Mouse (Mus musculus) layer of hippocampus, postnatal 10 days (tissue): Measurements from ENCODE around the gene Sox12. TPM values are rescaled to one million over a fixed set of nuclear protein-coding genes. Genes with fewer than 3 reads are reported as not detected.
"Not testable (repeated sequence)": the region's sequence is repeated elsewhere in the genome, so short reads cannot be mapped to it uniquely, and the experiment has no call there.

Experiments used
- DNase-seq, 2 experiments: peaks; one replicate each; pipeline ENCODE4 v3.0.0; 2021; ENCODE audit warnings: low spot score in 2 of 2
- total RNA-seq, 2 experiments: library from RNA; stranded (reverse); gene quantifications; 2 replicates each; pipeline ENCODE4 v1.2.3; 2021

Sox12 gene
- total RNA-seq, 2 experiments from 2014 or later = 37.5 to 38.1 TPM

DNA sequence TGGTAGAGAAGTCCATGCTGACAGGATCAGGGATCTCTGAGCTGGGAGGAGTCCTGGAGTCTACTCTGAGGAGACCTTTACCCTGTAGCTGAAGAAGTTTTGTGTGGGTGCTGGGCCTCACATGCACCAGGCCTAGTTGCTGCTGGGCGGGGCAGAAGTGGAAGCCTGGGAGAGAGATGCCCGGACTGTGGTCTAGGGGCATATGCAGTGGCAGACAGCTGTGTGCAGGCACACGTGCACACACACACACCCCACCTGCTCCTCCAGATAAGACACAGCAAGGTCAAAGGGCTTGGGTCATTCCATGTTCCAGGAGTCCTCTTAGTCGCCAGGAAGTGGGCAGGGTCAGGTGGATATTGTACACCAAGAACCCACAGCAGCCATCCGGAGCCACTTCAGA lies 38.2 kb downstream of the Sox12 start:
- no peak for DNase-seq

DNA sequence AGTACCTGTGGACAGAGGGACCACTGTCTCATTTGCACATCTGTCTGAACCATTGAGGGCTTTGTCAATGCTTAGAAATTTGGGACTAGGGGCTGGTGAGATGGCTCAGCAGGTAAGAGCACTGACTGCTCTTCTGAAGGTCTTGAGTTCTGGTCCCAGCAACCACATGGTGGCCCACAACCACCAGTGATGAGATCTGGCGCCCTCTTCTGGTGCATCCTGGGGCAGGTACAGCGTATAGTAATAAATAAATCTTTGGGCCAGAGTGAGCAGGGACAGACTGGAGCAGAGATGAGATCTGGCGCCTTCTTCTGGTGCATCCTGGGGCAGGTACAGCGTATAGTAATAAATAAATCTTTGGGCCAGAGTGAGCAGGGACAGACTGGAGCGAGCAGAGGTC lies 38.9 kb downstream of the Sox12 start:
- not testable (repeated sequence) for DNase-seq

DNA sequence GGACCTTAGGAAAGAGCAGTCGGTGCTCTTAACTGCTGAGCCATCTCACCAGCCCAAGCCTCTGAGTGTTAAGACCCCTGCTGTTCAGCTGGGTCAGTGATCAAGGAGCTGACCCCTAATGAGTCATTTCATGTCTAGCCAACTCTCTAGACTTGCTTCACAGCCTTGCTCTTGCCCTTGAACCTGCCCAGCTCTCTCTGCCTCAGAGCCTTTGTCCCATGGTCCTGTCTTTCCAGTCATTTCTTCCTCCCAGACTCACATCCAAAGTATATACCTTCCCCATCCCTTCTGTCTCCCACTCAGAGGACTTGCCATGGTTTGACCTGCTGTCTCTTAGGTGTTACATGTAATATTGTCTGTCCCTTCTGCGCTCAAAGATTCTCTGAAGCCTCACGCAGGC lies 40.6 kb downstream of the Sox12 start:
- DNase-seq = no peak

DNA sequence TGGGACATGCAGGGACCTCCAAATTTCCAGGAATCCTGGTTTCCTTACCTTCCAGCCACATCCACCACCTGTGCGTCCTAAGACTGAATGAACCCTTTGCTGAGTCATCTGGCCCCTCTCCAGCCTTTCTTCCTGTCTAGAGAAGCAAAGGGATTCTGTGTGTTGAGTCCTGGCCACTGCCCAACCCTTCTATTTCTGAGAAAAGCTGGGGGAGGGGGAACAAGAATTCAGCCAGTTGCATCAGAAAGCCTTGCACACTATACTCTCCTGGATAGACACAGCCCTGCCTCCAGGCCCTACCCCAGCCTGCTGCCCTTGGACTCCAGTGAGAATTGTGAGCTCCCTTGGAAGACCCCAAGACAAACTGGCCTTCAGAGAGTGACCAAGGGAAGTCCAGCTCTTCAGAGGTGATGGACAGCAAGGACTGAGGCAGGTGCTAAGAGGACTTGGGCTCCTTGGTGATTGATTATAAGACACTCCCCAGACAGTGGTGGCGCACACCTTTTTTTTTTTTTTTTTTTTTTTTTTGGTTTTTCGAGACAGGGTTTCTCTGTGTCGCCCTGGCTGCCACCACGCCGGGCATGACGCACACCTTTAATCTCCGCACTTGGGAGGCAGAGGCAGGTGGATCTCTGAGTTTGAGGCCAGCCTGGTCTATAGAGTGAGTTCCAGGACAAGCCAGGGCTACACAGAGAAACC lies 47.9 kb downstream of the Sox12 start:
- no peak for DNase-seq

DNA sequence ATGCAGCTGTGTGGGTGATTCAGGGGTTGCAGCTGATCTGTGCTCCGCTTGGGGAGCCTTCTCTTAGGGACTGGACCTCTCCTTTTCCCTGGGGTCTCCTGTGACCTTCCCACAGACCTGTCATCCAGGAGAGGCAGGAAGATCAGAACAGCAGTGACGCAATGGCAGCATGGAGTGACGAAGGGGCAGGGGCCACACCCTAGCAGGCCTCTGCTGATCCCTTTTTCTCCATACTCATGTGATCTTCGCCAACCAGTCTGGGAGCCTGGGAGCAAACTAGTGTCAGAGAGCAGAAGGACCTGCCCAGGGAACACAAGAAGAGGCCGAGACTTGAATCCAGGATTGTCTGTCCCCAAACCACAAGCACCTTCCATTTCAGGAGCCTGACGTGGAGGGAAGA lies 48.7 kb downstream of the Sox12 start:
- no peak for DNase-seq

DNA sequence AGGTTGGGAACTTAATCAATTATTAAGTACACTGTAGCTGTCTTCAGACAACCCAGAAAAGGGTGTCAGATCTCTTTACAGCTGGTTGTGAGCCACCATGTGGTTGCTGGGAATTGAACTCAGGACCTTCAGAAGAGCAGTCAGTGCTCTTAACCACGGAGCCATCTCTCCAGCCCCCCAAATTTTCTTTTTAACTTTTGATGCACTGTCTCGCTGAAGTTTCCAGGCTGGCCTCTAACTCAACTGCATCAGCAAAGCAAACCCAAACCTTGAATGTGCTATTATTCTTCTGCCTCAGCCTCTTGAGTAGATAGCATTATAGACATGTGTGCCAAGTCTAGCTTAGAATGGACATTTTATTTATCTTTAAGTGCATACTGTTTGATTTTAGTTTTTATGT lies 50.1 kb downstream of the Sox12 start:
- DNase-seq = no peak

DNA sequence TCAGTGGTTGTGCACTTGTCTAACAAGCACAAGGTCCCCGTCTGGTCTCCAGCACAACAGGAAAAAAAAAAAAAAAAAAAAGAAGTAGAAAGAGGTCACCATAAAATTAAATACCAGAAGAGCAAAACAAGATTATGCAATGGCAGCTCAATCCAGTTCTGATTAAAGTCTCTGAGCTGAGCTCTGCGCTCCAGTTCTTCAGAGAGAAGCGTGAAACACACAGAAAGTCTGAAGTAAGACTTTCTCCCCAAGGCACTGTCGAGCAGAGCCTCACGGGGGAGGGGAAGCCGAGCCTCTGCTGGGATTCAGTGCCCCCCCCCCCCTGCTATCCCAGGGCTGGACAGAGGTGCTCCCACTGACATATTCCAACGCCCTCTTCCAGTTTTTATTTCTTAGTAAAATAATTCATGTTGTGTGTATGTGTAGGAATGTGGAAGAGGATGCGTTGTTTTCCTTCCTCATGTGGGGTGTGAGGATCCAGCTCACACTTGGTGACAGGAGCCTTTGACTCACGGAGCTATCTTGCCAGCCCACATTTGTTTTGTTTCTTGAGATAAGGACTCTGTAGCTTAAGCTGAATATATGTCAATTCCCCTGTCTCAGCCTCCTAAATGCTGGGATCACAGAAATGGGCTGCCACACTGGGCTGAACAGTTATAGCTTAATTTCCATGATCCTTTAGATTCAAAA lies 50.9 kb downstream of the Sox12 start:
- no peak for DNase-seq

DNA sequence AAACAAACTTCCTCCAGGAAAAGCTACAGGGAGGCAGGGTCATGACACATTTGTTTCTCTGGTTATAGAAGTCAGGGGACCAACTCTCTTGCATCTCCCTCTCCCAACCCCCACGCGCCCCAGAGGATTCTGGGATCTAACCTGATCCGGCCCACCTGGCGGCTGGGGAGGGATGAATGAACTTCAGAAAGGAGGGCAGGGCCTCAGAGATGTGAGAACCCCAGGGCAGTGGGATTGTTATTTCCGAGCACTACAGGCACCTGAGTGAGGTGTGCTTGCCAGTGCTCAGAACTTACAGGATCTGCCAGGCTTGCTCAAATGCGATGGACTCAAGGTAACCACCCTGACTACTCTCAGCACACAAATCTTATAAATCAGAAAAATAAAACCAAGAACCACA lies 52.5 kb downstream of the Sox12 start:
- no peak for DNase-seq

DNA sequence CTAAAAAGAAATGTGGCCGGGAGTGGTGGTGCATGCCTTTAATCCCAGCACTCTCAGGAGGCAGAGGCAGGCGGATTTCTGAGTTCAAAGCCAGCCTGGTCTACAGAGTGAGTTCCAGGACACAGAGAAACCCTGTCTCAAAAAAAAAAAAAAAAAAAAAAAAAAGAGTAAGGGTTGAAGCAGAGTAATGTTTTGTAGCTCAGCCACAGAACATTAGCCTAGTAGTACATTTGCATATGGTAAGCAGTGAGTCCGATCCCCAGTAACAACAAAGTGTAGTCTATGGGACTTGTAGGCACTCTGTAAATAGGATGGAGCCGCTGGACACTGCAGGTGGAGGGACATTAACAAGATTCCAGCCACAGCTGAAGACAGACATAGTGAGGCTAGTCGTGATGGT lies 53.0 kb downstream of the Sox12 start:
- no peak for DNase-seq

DNA sequence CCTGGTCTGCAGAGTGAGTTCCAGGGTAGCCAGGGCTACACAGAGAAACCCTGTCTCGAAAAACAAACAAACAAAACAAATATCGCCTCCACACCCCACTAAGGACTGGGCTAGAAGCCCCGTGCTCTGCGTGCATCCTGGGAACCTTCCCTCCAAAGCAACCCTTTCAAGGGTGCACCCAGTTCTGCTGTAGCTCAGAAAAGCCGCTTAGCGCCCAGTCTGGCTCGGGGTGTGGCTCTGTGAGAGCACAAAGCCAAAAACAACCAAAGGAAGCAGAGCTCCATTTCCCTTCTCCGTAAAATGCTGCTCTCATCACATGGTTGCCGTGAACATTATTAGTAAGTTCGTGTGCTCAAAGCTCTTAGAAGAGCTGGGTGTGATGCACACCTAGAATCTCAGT lies 53.5 kb downstream of the Sox12 start:
- DNase-seq = no peak

Other genes with a start within 250 kb of the Sox12 start
- 100 to 1,000 TPM; 112 to 127 TPM for gene Csnk2a1, start 171.2 kb downstream of the Sox12 start, total RNA-seq
- gene Tbc1d20, start 104.2 kb downstream of the Sox12 start, total RNA-seq = 10 to 100 TPM; 47.6 to 52.3 TPM
- 100 to 1,000 TPM; 101 to 102 TPM for gene Rbck1, start 65.4 kb downstream of the Sox12 start, total RNA-seq
- under 1 TPM; 0.30 to 0.58 TPM for gene Trib3, start 54.0 kb downstream of the Sox12 start, total RNA-seq
- gene Nrsn2, start 21.4 kb downstream of the Sox12 start, total RNA-seq = 10 to 100 TPM; 35.3 to 35.4 TPM
- 10 to 100 TPM in 1 of 2 experiments, 1 to 10 TPM in 1; 9.9 to 12.1 TPM for gene Zcchc3, start 17.0 kb upstream of the Sox12 start, total RNA-seq
- 1 to 10 TPM; 3.5 to 4.3 TPM for gene 6820408C15Rik, start 17.5 kb upstream of the Sox12 start, total RNA-seq
- not detected for gene Defb23, start 66.6 kb upstream of the Sox12 start, total RNA-seq
- not detected for gene Defb20, start 79.0 kb upstream of the Sox12 start, total RNA-seq
- gene Defb22, start 92.1 kb upstream of the Sox12 start, total RNA-seq = not detected
- not detected for gene Defb26, start 113.6 kb upstream of the Sox12 start, total RNA-seq
- not detected for gene Defb28, start 120.2 kb upstream of the Sox12 start, total RNA-seq
- not detected for gene Defb29, start 142.0 kb upstream of the Sox12 start, total RNA-seq
- gene Gm17416, start 171.3 kb upstream of the Sox12 start, total RNA-seq = not detected
- gene Defb21, start 174.7 kb upstream of the Sox12 start, total RNA-seq = not detected
- gene Defb19, start 182.2 kb upstream of the Sox12 start, total RNA-seq = not detected
- gene Defb45, start 201.3 kb upstream of the Sox12 start, total RNA-seq = not detected
- gene Defb36, start 206.3 kb upstream of the Sox12 start, total RNA-seq = not detected
- not detected for gene Defb25, start 225.0 kb upstream of the Sox12 start, total RNA-seq
- under 1 TPM; 0.91 to 0.96 TPM for gene Rem1, start 228.9 kb upstream of the Sox12 start, total RNA-seq